Mouse (Mus musculus) cerebellum, adult 9-11 months (tissue): ENCODE data around the gene Strbp.

Experiments
- DNase-seq: peaks from one replicate; pipeline ENCODE4 v3.0.0; 2022

Gene Strbp

GRCm38 (mm10) chr2:37702301-37703172 is 1.1 kb downstream of the Strbp start:
- peak; percentile 78 for DNase-seq

- no peak for DNase-seq
These were observed 14.5 kb downstream of the Strbp start for GRCm38 (mm10) chr2:37689064-37689615.

GRCm38 (mm10) chr2:37687031-37687430 is 16.6 kb downstream of the Strbp start:
- no peak for DNase-seq

- DNase-seq: no peak
These were observed 18.8 kb downstream of the Strbp start for GRCm38 (mm10) chr2:37684864-37685263.

- DNase-seq: no peak
These were observed 21.4 kb downstream of the Strbp start for GRCm38 (mm10) chr2:37682197-37682811.

GRCm38 (mm10) chr2:37651086-37651485 is 52.6 kb downstream of the Strbp start:
- DNase-seq: no peak

- no peak for DNase-seq
These were observed 54.1 kb downstream of the Strbp start for GRCm38 (mm10) chr2:37649590-37649989.

- DNase-seq: no peak
These were observed 54.7 kb downstream of the Strbp start for GRCm38 (mm10) chr2:37648966-37649365.

GRCm38 (mm10) chr2:37623343-37623742 is 80.3 kb downstream of the Strbp start:
- no peak for DNase-seq

GRCm38 (mm10) chr2:37587919-37588318 is 115.7 kb downstream of the Strbp start:
- no peak for DNase-seq

- no peak for DNase-seq
These were observed 125.5 kb downstream of the Strbp start for GRCm38 (mm10) chr2:37578185-37578584.

GRCm38 (mm10) chr2:37576661-37577060 is 127.0 kb downstream of the Strbp start:
- peak; percentile 83 for DNase-seq

- no peak for DNase-seq
These were observed 131.5 kb downstream of the Strbp start for GRCm38 (mm10) chr2:37572141-37572540.

- DNase-seq: no peak
These were observed 133.0 kb downstream of the Strbp start for GRCm38 (mm10) chr2:37570703-37571102.

GRCm38 (mm10) chr2:37569888-37570287 is 133.8 kb downstream of the Strbp start:
- peak; percentile 18 for DNase-seq

- DNase-seq: no peak
These were observed 137.6 kb downstream of the Strbp start for GRCm38 (mm10) chr2:37566035-37566434.

- no peak for DNase-seq
These were observed 138.1 kb downstream of the Strbp start for GRCm38 (mm10) chr2:37565579-37565978.

GRCm38 (mm10) chr2:37556366-37556765 is 147.3 kb downstream of the Strbp start:
- DNase-seq: peak; percentile 26

GRCm38 (mm10) chr2:37549346-37550012 is 154.2 kb downstream of the Strbp start:
- peak; percentile 49 for DNase-seq

- DNase-seq: no peak
These were observed 172.0 kb downstream of the Strbp start for GRCm38 (mm10) chr2:37531639-37532038.

- no peak for DNase-seq
These were observed 172.9 kb downstream of the Strbp start for GRCm38 (mm10) chr2:37530766-37531165.

- no peak for DNase-seq
These were observed 174.3 kb downstream of the Strbp start for GRCm38 (mm10) chr2:37529397-37529796.

- DNase-seq: no peak
These were observed 176.1 kb downstream of the Strbp start for GRCm38 (mm10) chr2:37527587-37527986.

GRCm38 (mm10) chr2:37519286-37519640 is 184.4 kb downstream of the Strbp start:
- no peak for DNase-seq
